Mouse (Mus musculus) embryonic fibroblast, embryonic 13.5 days (primary cell): ENCODE measurements around the gene AA986860.

ENCODE experiments used
- CTCF ChIP-seq: IDR thresholded peaks from 2 replicates; pipeline ENCODE4 v1.5.1; 2011; ENCODE audit warnings: mild to moderate bottlenecking, control low read depth, low read length, moderate library complexity, borderline replicate concordance; ENCODE audit not compliant: insufficient read depth
- POLR2A ChIP-seq: IDR thresholded peaks from 2 replicates; pipeline ENCODE4 v1.6.1; 2011; ENCODE audit warnings: low read depth, mild to moderate bottlenecking, control low read depth, low read length, moderate library complexity

DNA sequence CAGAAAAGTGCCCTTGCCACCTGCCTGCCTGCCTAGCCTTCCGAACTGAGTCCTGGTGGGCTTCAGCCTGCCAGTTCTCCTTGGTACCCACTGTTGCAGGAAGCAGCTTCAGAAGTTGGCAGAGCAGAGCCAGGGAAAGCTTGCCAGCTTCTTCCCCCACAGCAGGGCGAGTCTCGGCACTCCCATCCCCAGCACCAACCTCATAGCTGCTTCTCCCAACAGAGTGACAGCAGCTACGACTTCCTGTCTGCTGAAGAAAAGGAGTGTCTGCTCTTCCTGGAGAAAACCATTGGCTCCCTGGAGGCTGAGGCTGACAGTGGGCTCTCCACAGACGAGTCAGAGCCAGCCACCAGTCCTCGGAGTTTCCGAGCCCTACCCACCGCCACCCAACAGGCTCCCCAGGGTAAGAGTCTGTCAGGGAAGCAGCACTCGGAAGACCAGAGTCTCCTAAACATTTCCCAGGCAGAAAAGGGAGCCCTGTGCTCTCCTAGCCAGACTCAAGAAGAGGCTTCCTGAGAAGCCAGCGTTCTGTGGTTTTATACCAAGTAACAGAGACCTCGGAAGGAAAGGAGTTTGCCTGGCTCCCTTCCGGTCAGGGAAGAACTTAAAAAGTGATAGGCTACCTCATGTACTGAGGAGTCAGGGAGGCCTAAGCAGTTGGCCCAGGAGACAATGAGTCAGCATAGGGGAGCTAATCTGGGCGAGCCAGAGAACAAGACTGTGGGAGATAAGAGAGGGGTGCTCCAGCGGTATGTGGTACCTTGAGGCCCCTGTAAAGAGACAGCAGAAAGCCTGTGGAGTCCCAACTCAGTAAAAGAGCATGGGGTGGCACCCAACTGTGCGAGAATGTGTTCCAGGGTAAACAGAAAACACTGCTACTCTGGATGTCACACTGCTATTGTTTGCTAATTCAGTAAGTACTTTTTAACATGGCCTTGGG is 9.3 kb downstream of the AA986860 start:
- TF ChIP-seq CTCF: no peak
- no peak for TF ChIP-seq POLR2A
